Mouse (Mus musculus) midbrain, postnatal 0 days (tissue): Measurements from ENCODE around the gene Mest. TPM values are rescaled to one million over a fixed set of nuclear protein-coding genes. Genes with fewer than 3 reads are reported as not detected.

ENCODE experiments used
- ATAC-seq: fragments of 200-750 bp; cut with Nextera tagmentation; 2 replicates; pipeline ENCODE4 v1.8.0; 2017; ENCODE audit warnings: moderate number of reproducible peaks, mild to moderate bottlenecking, moderate TSS enrichment, moderate library complexity; ENCODE audit not compliant: low FRiP score
- DNase-seq: peaks from one replicate; pipeline ENCODE4 v3.0.0-alpha.2; 2015; ENCODE audit warnings: low spot score
- H3K27ac ChIP-seq: fragments of 300-500 bp; sonication (generic); 2 replicates; pipeline ENCODE4 v1.5.1; 2014; ENCODE audit warnings: low read depth, mild to moderate bottlenecking, low read length, mixed read lengths
- H3K27me3 ChIP-seq: fragments of 300-500 bp; sonication (generic); 2 replicates; pipeline ENCODE4 v1.6.1; 2014; ENCODE audit warnings: low read length, control low read depth, mixed read lengths; ENCODE audit not compliant: insufficient read depth
- H3K36me3 ChIP-seq: fragments of 300-500 bp; sonication (generic); 2 replicates; pipeline ENCODE4 v1.6.1; 2014; ENCODE audit warnings: low read length, control low read depth, mixed read lengths; ENCODE audit not compliant: insufficient read depth
- H3K4me1 ChIP-seq: fragments of 300-500 bp; sonication (generic); 2 replicates; pipeline ENCODE4 v1.6.1; 2014; ENCODE audit warnings: mild to moderate bottlenecking, control low read depth, antibody characterized with exemption, low read length, mixed read lengths; ENCODE audit not compliant: insufficient read depth
- H3K4me2 ChIP-seq: fragments of 300-500 bp; sonication (generic); 2 replicates; pipeline ENCODE4 v1.6.1; 2014; ENCODE audit warnings: low read depth, mild to moderate bottlenecking, low read length, mixed read lengths; ENCODE audit not compliant: poor library complexity, severe bottlenecking
- H3K4me3 ChIP-seq: fragments of 300-500 bp; sonication (generic); 2 replicates; pipeline ENCODE4 v1.5.1; 2014; ENCODE audit warnings: low read depth, mild to moderate bottlenecking, low read length, moderate library complexity
- H3K9ac ChIP-seq: fragments of 300-500 bp; sonication (generic); replicated peaks from 2 replicates; pipeline ENCODE4 v1.6.1; 2014; ENCODE audit warnings: mild to moderate bottlenecking, low read length, moderate library complexity, mixed read lengths; ENCODE audit not compliant: poor library complexity, severe bottlenecking
- H3K9me3 ChIP-seq: fragments of 300-500 bp; sonication (generic); 2 replicates; pipeline ENCODE4 v1.6.1; 2016; ENCODE audit warnings: low read length, control low read depth
- CTCF ChIP-seq: IDR thresholded peaks from 2 replicates; pipeline ENCODE4 v1.5.1; 2016; ENCODE audit warnings: antibody characterized with exemption, mild to moderate bottlenecking
- WGBS: fragments of 180-500 bp; shearing (Covaris S2); extraction: QIAGEN DNeasy Blood & Tissue Kit; methylation state at CpG from one replicate; pipeline ENCODE4 v1.1.7; 2014; 5-methylcytosine and 5-hydroxymethylcytosine counted together
- microRNA counts: library from miRNA; unstranded; fragments of <30 nt; microRNA quantifications from one replicate; lab custom pipeline; 2015
- microRNA-seq: library from miRNA; unstranded; fragments of <30 nt; microRNA quantifications from one replicate; pipeline ENCODE4, GENCODE M21; 2016; ENCODE audit warnings: borderline number of aligned reads
- polyA plus RNA-seq: library from polyadenylated mRNA; unstranded; fragments of >200 nt; fragmentation: Nextera tagmentation; extraction: Ambion mirVana; gene quantifications from 2 replicates; pipeline ENCODE4 v1.2.1, GENCODE M21; 2015
- total RNA-seq: library from RNA; depleted of rRNA; stranded (reverse); fragments of >200 nt; gene quantifications from 2 replicates; pipeline ENCODE4 v1.2.3, GENCODE M21; 2014; rRNA removed

Gene Mest
- total and polyA plus RNA-seq, 2 experiments from 2014 or later = 165 to 323 TPM

DNA sequence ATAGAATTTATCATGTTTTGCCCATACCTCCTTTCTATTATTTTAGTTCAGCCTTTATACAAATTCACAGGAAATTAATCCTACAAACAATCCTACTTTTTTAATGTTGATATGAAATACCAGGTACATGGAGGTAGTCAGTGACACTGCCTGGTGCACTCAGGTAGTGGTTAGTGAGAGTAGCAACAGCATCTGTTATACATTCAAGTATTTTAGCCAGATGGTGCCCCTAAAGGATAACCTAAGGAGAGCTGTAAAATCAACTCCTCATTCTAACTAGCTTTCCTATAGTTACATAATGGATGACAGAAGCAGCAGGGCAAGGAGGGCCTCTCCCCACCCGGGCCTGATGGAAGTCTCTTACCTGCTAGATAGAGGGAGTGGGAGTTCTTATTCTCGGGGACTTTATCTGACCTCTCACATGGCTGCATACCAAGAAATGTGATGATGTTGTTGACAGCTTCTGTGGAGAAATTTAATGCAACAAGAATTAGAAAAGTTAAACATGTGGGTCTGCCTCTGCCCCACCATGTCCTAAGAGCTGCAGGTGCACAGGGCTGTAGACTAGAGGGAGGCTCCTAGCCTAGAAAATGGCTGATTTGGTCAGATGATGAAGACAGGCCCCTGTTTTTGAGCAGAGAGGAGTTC lies 25.8 kb downstream of the Mest start:
- DNase-seq (no peak), ATAC-seq (no peak)
- Histone ChIP-seq H3K4me2 (no peak overlapping the region), H3K4me3 (no peak overlapping the region), H3K36me3 (peaks cover 36% of the 10 kb centered on the region), H3K27ac (no peak overlapping the region), H3K9me3 (no peaks in the 10 kb centered on the region), H3K27me3 (no peaks in the 10 kb centered on the region), H3K4me1 (no peaks in the 10 kb centered on the region), H3K9ac (no peak overlapping the region)
- TF ChIP-seq CTCF = no peak
- WGBS = 56% methylated on average over 2 of the region's 2 CpGs

DNA sequence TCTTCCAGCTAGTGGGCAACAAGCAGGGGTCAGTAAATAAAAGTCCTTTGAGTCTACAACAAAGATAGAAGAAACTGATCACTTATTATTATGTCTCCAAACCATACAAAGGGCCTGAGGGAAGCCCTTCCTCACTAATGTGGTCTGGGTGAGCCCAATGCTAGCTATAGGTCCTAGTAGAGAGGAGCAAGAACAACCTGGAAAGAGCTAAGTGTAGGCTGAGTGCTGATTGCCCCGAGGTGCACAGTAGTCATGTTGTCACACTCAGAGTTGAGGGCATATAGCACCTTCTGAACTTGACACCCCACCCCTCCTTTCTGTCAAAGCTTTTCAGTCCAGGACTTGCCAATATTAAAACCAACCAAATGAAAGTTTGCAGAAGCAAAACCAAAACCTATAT lies 26.5 kb downstream of the Mest start:
- Histone ChIP-seq H3K4me2 (no peak overlapping the region), H3K36me3 (peaks cover 36% of the 10 kb centered on the region), H3K27ac (no peak overlapping the region), H3K4me1 (no peaks in the 10 kb centered on the region), H3K27me3 (no peaks in the 10 kb centered on the region), H3K4me3 (no peak overlapping the region), H3K9me3 (no peaks in the 10 kb centered on the region), H3K9ac (no peak overlapping the region)
- no peak for TF ChIP-seq CTCF
- ATAC-seq (no peak), DNase-seq (no peak)
- WGBS = 83% methylated on average over 1 of the region's 1 CpGs

DNA sequence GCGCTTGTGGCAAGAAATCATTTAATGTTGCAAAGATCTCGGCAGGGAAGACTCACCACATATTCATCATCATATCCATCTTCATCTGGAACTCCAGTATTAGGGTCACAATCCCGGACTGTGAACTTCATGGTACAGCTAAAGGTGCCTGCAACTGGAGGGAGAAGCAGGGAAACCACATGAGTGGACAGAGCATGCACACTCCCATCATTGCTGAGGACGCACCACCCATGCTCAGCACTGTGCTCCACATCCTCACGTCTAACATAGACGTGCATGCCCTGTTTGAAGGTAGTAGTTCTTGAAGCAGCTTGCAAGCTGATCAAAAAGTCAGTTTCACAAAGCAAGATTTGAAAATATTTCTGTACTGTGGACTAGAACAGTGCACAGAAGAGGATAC lies 27.1 kb downstream of the Mest start:
- ATAC-seq (no peak), DNase-seq (no peak)
- no peak overlapping the region for H3K9ac ChIP-seq
- H3K36me3 ChIP-seq = peaks cover 32% of the 10 kb centered on the region
- no peaks in the 10 kb centered on the region for H3K27me3 ChIP-seq
- no peaks in the 10 kb centered on the region for H3K9me3 ChIP-seq
- 78% methylated on average over 6 of the region's 6 CpGs for WGBS
- no peak overlapping the region for H3K27ac ChIP-seq
- H3K4me2 ChIP-seq = no peak overlapping the region
- no peak for TF ChIP-seq CTCF
- H3K4me1 ChIP-seq = no peaks in the 10 kb centered on the region
- H3K4me3 ChIP-seq = no peak overlapping the region

DNA sequence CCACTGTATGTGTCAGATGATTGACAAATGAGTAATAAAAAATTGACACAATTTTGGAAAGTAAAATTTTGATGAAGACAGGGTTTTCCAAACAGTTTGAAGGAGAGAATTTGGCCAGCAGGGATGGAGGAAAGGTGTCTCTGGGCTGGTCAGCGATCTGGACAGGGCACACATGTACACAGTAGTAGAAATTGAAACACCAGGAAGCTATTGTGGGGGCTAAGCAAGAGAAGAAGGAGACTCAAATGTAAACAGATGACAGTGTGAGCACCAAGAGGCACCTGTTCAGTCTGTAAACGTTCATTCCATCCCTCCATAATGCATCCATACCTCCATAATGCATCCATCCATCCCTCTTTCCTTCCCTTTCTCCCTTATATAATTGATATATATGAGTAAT lies 27.9 kb downstream of the Mest start:
- Histone ChIP-seq H3K4me3 (no peak overlapping the region), H3K4me2 (no peak overlapping the region), H3K9ac (no peak overlapping the region), H3K36me3 (peaks cover 28% of the 10 kb centered on the region), H3K4me1 (no peaks in the 10 kb centered on the region), H3K9me3 (no peaks in the 10 kb centered on the region), H3K27me3 (no peaks in the 10 kb centered on the region), H3K27ac (no peak overlapping the region)
- 81% methylated on average over 2 of the region's 2 CpGs for WGBS
- ATAC-seq (no peak), DNase-seq (no peak)
- no peak for TF ChIP-seq CTCF

MicroRNA genes within 50 kb of the gene (microRNA counts, 519-probe panel; counts per million panel counts)
- microRNA mmu-miR-335-3p (lab: Ali Mortazavi, UCI) (2,859 counts per million, percentile 69 among the panel's probes with 10 or more counts), microRNA mmu-miR-335-5p (lab: Ali Mortazavi, UCI) (5,377 counts per million, percentile 93 among the panel's probes with 10 or more counts)

Small RNA genes within 50 kb of the gene (microRNA-seq; reads per million reads assigned to microRNA genes)
- gene Mir335 = 60,120 reads per million, percentile 99 among the genes with 10 or more reads in this experiment

Other genes with a start within 250 kb of the Mest start
- 37.4 and 50.3 TPM in 2 replicates for gene Tmem209, start 213.8 kb upstream of the Mest start, total RNA-seq
- gene Tmem209, start 213.8 kb upstream of the Mest start, polyA plus RNA-seq = 22.8 and 23.1 TPM in 2 replicates
- 0.28 TPM in 1 of 2 replicates, not detected in the other for gene Ssmem1, start 213.7 kb upstream of the Mest start, total RNA-seq
- 0.15 and 0.19 TPM in 2 replicates for gene Ssmem1, start 213.7 kb upstream of the Mest start, polyA plus RNA-seq
- gene Cpa2, start 182.0 kb upstream of the Mest start, total RNA-seq = 6.2 and 9.3 TPM in 2 replicates
- 13.0 and 15.2 TPM in 2 replicates for gene Cpa2, start 182.0 kb upstream of the Mest start, polyA plus RNA-seq
- gene Cpa4, start 155.2 kb upstream of the Mest start, total RNA-seq = 0.42 and 0.49 TPM in 2 replicates
- gene Cpa4, start 155.2 kb upstream of the Mest start, polyA plus RNA-seq = 0.75 and 0.79 TPM in 2 replicates
- gene Cpa5, start 112.5 kb upstream of the Mest start, total RNA-seq = not detected in 2 replicates
- 0.13 TPM in 1 of 2 replicates, not detected in the other for gene Cpa5, start 112.5 kb upstream of the Mest start, polyA plus RNA-seq
- gene Cpa1, start 84.3 kb upstream of the Mest start, total RNA-seq = 0.60 and 0.94 TPM in 2 replicates
- 0.44 and 0.51 TPM in 2 replicates for gene Cpa1, start 84.3 kb upstream of the Mest start, polyA plus RNA-seq
- 8.1 and 15.7 TPM in 2 replicates for gene Cep41, start 29.8 kb upstream of the Mest start, total RNA-seq
- gene Cep41, start 29.8 kb upstream of the Mest start, polyA plus RNA-seq = 8.3 and 9.5 TPM in 2 replicates
- 39.3 and 58.5 TPM in 2 replicates for gene Copg2, start 173.2 kb downstream of the Mest start, total RNA-seq
- 30.0 and 34.5 TPM in 2 replicates for gene Copg2, start 173.2 kb downstream of the Mest start, polyA plus RNA-seq
- gene Tsga13, start 192.0 kb downstream of the Mest start, total RNA-seq = 0.11 TPM in 1 of 2 replicates, not detected in the other
- 0.59 and 0.67 TPM in 2 replicates for gene Tsga13, start 192.0 kb downstream of the Mest start, polyA plus RNA-seq
- 0.71 and 0.90 TPM in 2 replicates for gene Klf14, start 235.5 kb downstream of the Mest start, total RNA-seq
- gene Klf14, start 235.5 kb downstream of the Mest start, polyA plus RNA-seq = 0.36 and 0.67 TPM in 2 replicates